Mouse (Mus musculus) midbrain, postnatal 0 days (tissue): ENCODE results near the gene Zfp943. TPM values are rescaled to one million over a fixed set of nuclear protein-coding genes. Genes with fewer than 3 reads are reported as not detected.
"Not testable (repeated sequence)": the region's sequence is repeated elsewhere in the genome, so short reads cannot be mapped to it uniquely, and the experiment has no call there.

Experiments
- ATAC-seq: fragments of 200-750 bp; cut with Nextera tagmentation; 2 replicates; pipeline ENCODE4 v1.8.0; 2017; ENCODE audit warnings: moderate number of reproducible peaks, mild to moderate bottlenecking, moderate TSS enrichment, moderate library complexity; ENCODE audit not compliant: low FRiP score
- DNase-seq: peaks from one replicate; pipeline ENCODE4 v3.0.0-alpha.2; 2015; ENCODE audit warnings: low spot score
- H3K27ac ChIP-seq: fragments of 300-500 bp; sonication (generic); 2 replicates; pipeline ENCODE4 v1.5.1; 2014; ENCODE audit warnings: low read depth, mild to moderate bottlenecking, low read length, mixed read lengths
- H3K27me3 ChIP-seq: fragments of 300-500 bp; sonication (generic); 2 replicates; pipeline ENCODE4 v1.6.1; 2014; ENCODE audit warnings: low read length, control low read depth, mixed read lengths; ENCODE audit not compliant: insufficient read depth
- H3K36me3 ChIP-seq: fragments of 300-500 bp; sonication (generic); 2 replicates; pipeline ENCODE4 v1.6.1; 2014; ENCODE audit warnings: low read length, control low read depth, mixed read lengths; ENCODE audit not compliant: insufficient read depth
- H3K4me1 ChIP-seq: fragments of 300-500 bp; sonication (generic); 2 replicates; pipeline ENCODE4 v1.6.1; 2014; ENCODE audit warnings: mild to moderate bottlenecking, control low read depth, antibody characterized with exemption, low read length, mixed read lengths; ENCODE audit not compliant: insufficient read depth
- H3K4me2 ChIP-seq: fragments of 300-500 bp; sonication (generic); 2 replicates; pipeline ENCODE4 v1.6.1; 2014; ENCODE audit warnings: low read depth, mild to moderate bottlenecking, low read length, mixed read lengths; ENCODE audit not compliant: poor library complexity, severe bottlenecking
- H3K4me3 ChIP-seq: fragments of 300-500 bp; sonication (generic); 2 replicates; pipeline ENCODE4 v1.5.1; 2014; ENCODE audit warnings: low read depth, mild to moderate bottlenecking, low read length, moderate library complexity
- H3K9ac ChIP-seq: fragments of 300-500 bp; sonication (generic); replicated peaks from 2 replicates; pipeline ENCODE4 v1.6.1; 2014; ENCODE audit warnings: mild to moderate bottlenecking, low read length, moderate library complexity, mixed read lengths; ENCODE audit not compliant: poor library complexity, severe bottlenecking
- H3K9me3 ChIP-seq: fragments of 300-500 bp; sonication (generic); 2 replicates; pipeline ENCODE4 v1.6.1; 2016; ENCODE audit warnings: low read length, control low read depth
- CTCF ChIP-seq: IDR thresholded peaks from 2 replicates; pipeline ENCODE4 v1.5.1; 2016; ENCODE audit warnings: antibody characterized with exemption, mild to moderate bottlenecking
- WGBS: fragments of 180-500 bp; shearing (Covaris S2); extraction: QIAGEN DNeasy Blood & Tissue Kit; methylation state at CpG from one replicate; pipeline ENCODE4 v1.1.7; 2014; 5-methylcytosine and 5-hydroxymethylcytosine counted together
- polyA plus RNA-seq: library from polyadenylated mRNA; unstranded; fragments of >200 nt; fragmentation: Nextera tagmentation; extraction: Ambion mirVana; gene quantifications from 2 replicates; pipeline ENCODE4 v1.2.1, GENCODE M21; 2015
- total RNA-seq: library from RNA; depleted of rRNA; stranded (reverse); fragments of >200 nt; gene quantifications from 2 replicates; pipeline ENCODE4 v1.2.3, GENCODE M21; 2014; rRNA removed

The Zfp943 gene
- total and polyA plus RNA-seq, 2 experiments from 2014 or later = 12.7 to 14.5 TPM

DNA sequence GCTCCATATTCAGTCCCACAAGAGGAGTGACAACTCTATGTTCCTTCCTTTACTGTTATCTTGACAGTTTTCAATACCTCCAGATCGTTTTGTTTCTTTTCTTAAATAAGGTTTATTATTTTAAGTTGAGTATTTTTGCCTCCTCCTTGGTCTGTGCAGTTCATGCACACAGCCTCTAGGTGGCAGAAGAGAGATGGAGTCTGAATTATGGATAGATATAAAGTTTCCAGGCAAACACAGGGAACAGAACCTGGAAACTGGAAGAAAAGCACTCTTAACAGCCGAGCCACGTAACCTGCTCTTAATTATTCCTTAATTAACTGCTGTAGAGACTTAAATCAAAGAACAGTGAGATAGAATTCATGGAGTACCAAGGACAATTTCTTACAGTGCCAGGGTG, 120.9 kb downstream of the Zfp943 start:
- not testable (repeated sequence) for H3K9me3 ChIP-seq, H3K27me3 ChIP-seq, H3K27ac ChIP-seq, H3K36me3 ChIP-seq, H3K9ac ChIP-seq, H3K4me1 ChIP-seq, ATAC-seq, H3K4me3 ChIP-seq, H3K4me2 ChIP-seq
- 24% methylated on average over 3 of the region's 3 CpGs for whole genome bisulfite sequencing
- DNase-seq = peak; percentile 48
- TF ChIP-seq CTCF = peak; percentile 80

DNA sequence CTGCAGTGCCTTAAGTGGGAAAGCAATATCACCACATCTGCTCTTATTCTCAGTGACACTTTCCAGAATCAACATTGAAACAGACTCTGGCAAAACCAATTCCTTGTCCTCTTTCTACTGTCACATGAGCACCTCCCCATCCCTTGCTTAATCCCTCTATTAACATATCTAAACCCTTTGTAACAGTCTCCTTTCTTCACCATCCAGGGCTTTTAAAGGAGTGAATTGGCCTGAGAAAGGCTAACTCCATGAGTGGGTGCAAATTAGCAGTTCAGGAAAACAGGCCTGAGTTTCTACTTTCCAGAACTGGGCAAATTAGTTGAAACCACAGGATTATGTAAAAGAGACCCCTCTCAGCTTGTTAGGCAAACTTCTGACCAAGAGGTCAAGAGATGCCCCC, 156.4 kb downstream of the Zfp943 start:
- no peak for TF ChIP-seq CTCF
- Histone ChIP-seq H3K9me3 (no peaks in the 10 kb centered on the region), H3K36me3 (no peaks in the 10 kb centered on the region), H3K27ac (no peak overlapping the region), H3K4me1 (no peaks in the 10 kb centered on the region), H3K27me3 (no peaks in the 10 kb centered on the region), H3K9ac (no peak overlapping the region), H3K4me3 (no peak overlapping the region), H3K4me2 (no peak overlapping the region)
- ATAC-seq = no peak
- DNase-seq = no peak

Other genes with a start within 250 kb of the Zfp943 start
- 11.7 and 15.3 TPM in 2 replicates for gene Zfp229, start 231.8 kb upstream of the Zfp943 start, total RNA-seq
- 6.3 and 7.5 TPM in 2 replicates for gene Zfp229, start 231.8 kb upstream of the Zfp943 start, polyA plus RNA-seq
- 0.76 and 1.2 TPM in 2 replicates for gene Zfp820, start 116.8 kb upstream of the Zfp943 start, total RNA-seq
- 1.0 and 1.1 TPM in 2 replicates for gene Zfp820, start 116.8 kb upstream of the Zfp943 start, polyA plus RNA-seq
- gene Zfp995, start 52.6 kb upstream of the Zfp943 start, total RNA-seq = 4.7 and 8.1 TPM in 2 replicates
- 6.5 and 7.7 TPM in 2 replicates for gene Zfp995, start 52.6 kb upstream of the Zfp943 start, polyA plus RNA-seq
- 11.0 and 12.0 TPM in 2 replicates for gene Zfp942, start 88 bp upstream of the Zfp943 start, total RNA-seq
- gene Zfp942, start 88 bp upstream of the Zfp943 start, polyA plus RNA-seq = 10.4 and 11.1 TPM in 2 replicates
- 0.82 and 1.9 TPM in 2 replicates for gene Zfp947, start 203.6 kb downstream of the Zfp943 start, total RNA-seq
- gene Zfp947, start 203.6 kb downstream of the Zfp943 start, polyA plus RNA-seq = 1.6 TPM in 2 replicates